Mouse (Mus musculus): ENCODE measurements around the gene Cyp2d10.

The Cyp2d10 gene

GRCm38 (mm10) chr15:82358431-82359260 lies 48.3 kb downstream of the Cyp2d10 start:
- no peak for DNase-seq (ENCODE audit: low read depth)

- peak; percentile 99 for DNase-seq (ENCODE audit: low read depth)
Observed at GRCm38 (mm10) chr15:82354126-82354945, 52.7 kb downstream of the Cyp2d10 start, which contains the start of gene Ndufa6. TSS of gene Ndufa6 (minus strand) at chr15:82354322.

GRCm38 (mm10) chr15:82353745-82354113 lies 53.3 kb downstream of the Cyp2d10 start:
- no peak for DNase-seq (ENCODE audit: low read depth)

GRCm38 (mm10) chr15:82353078-82353744 lies 53.8 kb downstream of the Cyp2d10 start:
- DNase-seq (ENCODE audit: low read depth) = no peak

All from NIH3T3 (cell line).